Mouse (Mus musculus): ENCODE data around the gene Vmn1r235.
"Not testable (repeated sequence)": the region's sequence is repeated elsewhere in the genome, so short reads cannot be mapped to it uniquely, and the experiment has no call there.

Gene Vmn1r235

DNA sequence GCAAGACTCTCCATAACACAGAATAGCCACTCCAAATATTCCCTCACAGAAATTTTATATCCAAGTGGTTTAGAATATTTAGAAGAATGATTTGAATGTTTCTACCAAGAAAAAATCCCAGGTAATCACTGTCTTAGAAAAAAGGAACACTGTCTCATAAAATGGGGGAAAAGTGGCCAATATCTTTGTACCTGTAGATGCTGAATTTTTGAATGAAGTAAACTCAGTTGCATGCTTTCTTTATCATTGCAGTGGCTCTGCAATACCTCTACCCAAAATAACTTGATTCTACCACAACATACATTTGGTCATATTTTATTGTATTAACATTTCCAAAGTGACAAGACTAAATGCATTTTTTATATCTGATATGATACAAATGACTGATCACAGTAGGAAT, at the start of gene Vmn1r235:
Gene Vmn1r235 (plus strand): TSS at position 301 of the 400 bp plus-strand sequence.
- no peak for DNase-seq (ENCODE audit: low spot score in 2 of 2)

DNA sequence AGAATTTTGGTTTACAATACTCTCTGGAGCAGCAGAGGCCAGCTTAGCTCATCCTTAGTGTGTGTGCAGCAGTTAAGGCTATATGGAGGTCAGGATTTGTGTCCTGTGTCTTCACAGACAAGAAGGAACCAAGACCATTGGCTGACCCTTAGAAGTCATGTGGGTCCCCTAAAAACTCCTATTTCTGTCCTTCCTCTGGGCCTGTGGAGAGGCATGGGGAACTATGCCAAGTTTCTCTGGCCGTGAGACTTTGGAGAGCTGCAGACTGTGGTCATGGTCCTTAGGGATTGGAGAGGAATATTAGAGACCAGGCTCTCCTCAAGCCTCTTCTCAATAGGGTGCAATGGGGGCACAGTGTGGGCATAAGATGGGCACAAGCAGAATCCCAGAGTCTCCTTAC, 45.1 kb upstream of the Vmn1r235 start:
- DNase-seq (ENCODE audit: low spot score in 2 of 2), result not testable (repeated sequence)

DNA sequence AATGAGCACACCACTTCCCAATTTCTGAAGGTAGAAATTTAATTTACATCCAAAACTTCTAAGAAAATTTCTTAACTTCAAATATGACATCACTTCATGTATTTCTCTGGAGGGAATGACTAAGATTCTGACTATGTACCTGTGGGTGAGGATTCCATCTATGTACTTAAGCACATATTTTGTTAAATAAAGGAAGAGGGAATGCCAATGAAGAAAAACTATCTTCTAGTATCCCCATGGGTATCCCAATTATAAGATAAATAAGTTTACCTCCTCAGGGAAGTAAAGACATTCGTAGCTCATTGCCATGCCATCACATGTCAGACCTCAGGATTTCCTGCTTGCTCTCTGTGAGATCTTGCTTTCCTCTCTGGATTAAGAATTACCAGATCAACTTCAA, 30.4 kb upstream of the Vmn1r235 start, which contains the start of gene Vmn1r234:
Gene Vmn1r234 (plus strand): TSS at position 301 of the 400 bp plus-strand sequence.
- no peak for DNase-seq (ENCODE audit: low spot score in 2 of 2)

DNA sequence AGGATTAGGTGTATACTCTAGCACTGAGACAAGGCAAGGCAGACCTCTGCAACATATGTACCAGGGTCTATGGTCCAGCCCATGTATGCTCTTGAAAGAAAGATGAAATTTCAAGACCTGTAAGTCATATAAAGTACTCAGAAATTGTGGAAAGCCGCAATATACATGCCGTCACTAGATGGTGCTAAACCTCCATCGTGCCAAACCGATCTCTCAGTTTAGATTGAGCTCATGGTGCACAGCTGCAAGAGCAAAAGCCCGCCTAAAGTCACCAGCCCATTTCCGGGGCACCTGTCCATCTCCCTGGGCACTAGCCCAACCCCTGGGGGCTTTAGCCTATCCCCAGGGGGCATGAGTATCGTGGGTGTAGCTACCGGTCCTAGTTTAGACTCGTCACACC, 24.6 kb upstream of the Vmn1r235 start:
- peak; percentile 12 to 50 for DNase-seq (ENCODE audit: low spot score in 2 of 2)

DNA sequence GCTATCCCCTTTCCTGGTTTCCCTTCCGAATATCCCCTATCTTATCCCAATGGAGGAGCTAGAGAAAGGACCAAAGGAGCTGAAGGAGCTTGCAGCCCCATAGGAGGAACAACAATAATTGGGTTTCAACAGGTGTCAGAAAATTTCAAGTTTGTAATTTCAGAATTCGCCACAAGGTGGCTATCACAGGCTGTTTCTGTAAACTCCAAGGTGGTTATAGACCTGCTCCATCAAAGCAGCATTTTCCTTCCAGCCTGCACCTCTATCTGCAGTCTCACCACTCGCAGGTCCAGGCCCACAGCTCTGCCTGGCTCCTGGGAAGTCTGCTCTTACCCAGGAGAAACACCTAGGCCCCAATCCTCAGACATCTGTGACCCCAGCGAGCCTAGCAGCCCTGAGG, 15.9 kb downstream of the Vmn1r235 start:
- peak; percentile 6 to 71 for DNase-seq (ENCODE audit: low spot score in 2 of 2)

DNA sequence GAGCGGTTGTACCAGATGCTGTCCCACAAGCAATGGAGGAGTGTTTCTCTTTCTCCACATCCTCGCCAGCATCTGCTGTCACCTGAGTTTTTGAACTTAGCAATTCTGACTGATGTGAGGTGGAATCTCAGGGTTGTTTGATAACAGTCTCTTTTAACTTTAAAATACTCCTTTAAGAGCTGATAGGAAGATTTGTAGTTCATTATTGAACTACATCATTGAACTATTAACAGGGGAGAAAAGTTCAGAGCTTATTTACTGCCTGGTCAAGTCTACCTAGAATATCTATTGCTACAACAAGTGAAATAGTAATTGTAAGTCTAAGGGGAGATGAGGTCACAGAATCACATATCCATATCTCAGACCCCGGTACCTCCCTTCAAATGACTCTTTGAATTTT, 26.4 kb downstream of the Vmn1r235 start, which contains the start of gene Vmn1r236:
Gene Vmn1r236 (plus strand): TSS at position 301 of the 400 bp plus-strand sequence.
- no peak for DNase-seq (ENCODE audit: low spot score in 2 of 2)

DNA sequence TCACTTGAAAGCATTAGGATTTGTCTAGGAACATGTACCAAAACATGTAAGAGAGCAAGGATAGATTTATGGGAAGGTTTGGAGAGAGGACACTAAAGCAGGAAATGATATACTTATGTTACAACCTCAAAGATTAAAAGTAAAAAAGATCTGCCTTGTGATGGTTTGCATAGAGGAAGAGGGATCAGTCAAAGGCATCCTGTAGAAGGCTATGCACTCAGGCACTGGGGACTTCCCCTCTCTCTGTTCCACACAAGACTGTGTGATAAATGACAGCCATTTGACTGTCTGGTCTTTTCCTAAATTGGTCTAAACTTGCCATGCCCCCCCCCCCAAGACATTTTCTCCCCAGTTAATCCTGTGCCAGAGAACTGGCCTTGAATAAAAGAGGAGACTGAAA, 28.2 kb downstream of the Vmn1r235 start:
- no peak for DNase-seq (ENCODE audit: low spot score in 2 of 2)

DNA sequence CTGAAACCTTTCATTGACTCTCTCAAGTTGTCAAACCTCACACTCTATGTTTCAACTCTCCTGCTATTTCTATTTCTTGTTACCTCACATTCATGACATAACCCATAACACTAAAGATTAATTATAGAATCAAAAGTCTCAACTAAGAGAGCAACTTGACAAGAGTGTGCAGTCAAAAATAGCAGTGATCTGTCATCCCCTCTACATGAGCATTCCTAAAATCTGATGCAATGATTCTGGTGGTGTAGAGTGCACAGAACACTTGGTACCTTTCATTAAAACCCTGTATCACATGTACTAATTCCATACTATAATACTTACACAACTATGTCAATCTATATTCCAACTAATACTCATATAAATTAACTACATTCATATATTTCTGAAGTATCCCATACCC, 33.5 kb downstream of the Vmn1r235 start:
- DNase-seq (ENCODE audit: low spot score in 2 of 2), result no peak

DNA sequence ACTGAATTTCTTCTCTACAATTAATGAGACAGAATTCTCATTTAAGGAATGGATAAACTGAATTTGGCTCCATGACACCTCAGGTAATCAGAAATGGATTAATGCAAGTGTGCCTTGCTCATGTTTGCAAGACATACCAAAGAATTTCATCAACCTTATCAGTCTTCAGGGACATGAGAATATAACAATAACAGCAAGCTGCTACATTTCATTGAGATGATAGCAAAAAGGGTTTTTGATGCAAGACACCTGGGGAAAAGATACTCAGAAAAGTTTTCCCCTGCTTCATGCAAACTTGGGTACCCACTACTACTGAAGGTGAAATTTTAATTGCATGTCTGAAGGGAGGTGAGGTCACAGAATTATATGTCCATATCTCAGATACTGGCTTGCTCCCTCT, 55.4 kb downstream of the Vmn1r235 start, which contains the start of gene Vmn1r237:
Gene Vmn1r237 (plus strand): TSS at position 301 of the 400 bp plus-strand sequence.
- no peak for DNase-seq (ENCODE audit: low spot score in 2 of 2)

Measured in thymus, postnatal 10 days (tissue).